Mouse (Mus musculus) stomach, embryonic 15.5 days (tissue): ENCODE measurements around the gene Gar1. TPM values are rescaled to one million over a fixed set of nuclear protein-coding genes. Genes with fewer than 3 reads are reported as not detected.

Experiments used
- ATAC-seq: fragments of 200-750 bp; cut with Nextera tagmentation; 2 replicates; pipeline ENCODE4 v1.8.0; 2017; ENCODE audit warnings: low read depth, moderate number of reproducible peaks, moderate TSS enrichment; ENCODE audit not compliant: insufficient read depth, low FRiP score
- H3K27ac ChIP-seq: fragments of 300-500 bp; sonication (generic); 2 replicates; pipeline ENCODE4 v1.5.1; 2015; ENCODE audit warnings: mild to moderate bottlenecking, inconsistent platforms
- H3K27me3 ChIP-seq: fragments of 300-500 bp; sonication (generic); replicated peaks from 2 replicates; pipeline ENCODE4 v1.6.1; 2015; ENCODE audit warnings: inconsistent platforms
- H3K36me3 ChIP-seq: fragments of 300-500 bp; sonication (generic); 2 replicates; pipeline ENCODE4 v1.6.1; 2015; ENCODE audit warnings: inconsistent platforms
- H3K4me1 ChIP-seq: fragments of 300-500 bp; sonication (generic); 2 replicates; pipeline ENCODE4 v1.6.1; 2015; ENCODE audit warnings: inconsistent platforms
- H3K4me2 ChIP-seq: fragments of 300-500 bp; sonication (generic); 2 replicates; pipeline ENCODE4 v1.6.1; 2015; ENCODE audit warnings: mild to moderate bottlenecking, inconsistent platforms
- H3K4me3 ChIP-seq: fragments of 300-500 bp; sonication (generic); replicated peaks from 2 replicates; pipeline ENCODE4 v1.5.1; 2015; ENCODE audit warnings: inconsistent platforms
- H3K9ac ChIP-seq: fragments of 300-500 bp; sonication (generic); 2 replicates; pipeline ENCODE4 v1.6.1; 2015; ENCODE audit warnings: inconsistent platforms
- H3K9me3 ChIP-seq: fragments of 300-500 bp; sonication (generic); 2 replicates; pipeline ENCODE4 v1.6.1; 2016; ENCODE audit warnings: inconsistent platforms
- WGBS: fragments of 180-500 bp; shearing (Covaris S2); methylation state at CpG from one replicate; pipeline ENCODE4 v1.1.7; 2015; 5-methylcytosine and 5-hydroxymethylcytosine counted together
- polyA plus RNA-seq: library from polyadenylated mRNA; unstranded; fragments of >200 nt; fragmentation: Nextera tagmentation; extraction: Ambion mirVana; gene quantifications from 2 replicates; pipeline ENCODE4 v1.2.1, GENCODE M21; 2015

The Gar1 gene
- polyA plus RNA-seq, 1 experiment from 2014 or later: 84.8 TPM

DNA sequence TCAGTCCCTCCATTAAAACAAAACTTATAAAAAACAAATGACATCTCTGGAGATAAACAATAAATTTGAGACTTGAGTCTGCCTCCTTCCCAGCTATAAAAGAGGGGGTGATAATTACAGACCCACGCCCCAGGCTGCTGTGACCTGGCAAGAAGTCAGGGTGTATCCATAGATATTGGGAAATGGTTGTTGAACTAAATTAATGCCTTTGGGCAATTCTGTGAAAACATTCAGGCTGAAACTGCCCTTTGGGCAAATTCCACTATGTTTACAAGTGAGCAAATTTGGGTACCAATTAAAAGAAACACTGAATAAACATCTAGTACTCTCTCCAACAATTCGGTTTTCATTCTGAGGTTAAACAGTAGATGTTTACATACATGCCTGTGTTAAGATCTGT, 32.2 kb downstream of the Gar1 start:
- no peak overlapping the region for H3K9ac ChIP-seq
- H3K27me3 ChIP-seq: no peaks in the 10 kb centered on the region
- H3K27ac ChIP-seq: no peak overlapping the region
- ATAC-seq: no peak
- no peaks in the 10 kb centered on the region for H3K36me3 ChIP-seq
- H3K4me1 ChIP-seq: no peaks in the 10 kb centered on the region
- 71% methylated on average over 2 of the region's 2 CpGs for WGBS
- H3K9me3 ChIP-seq: no peaks in the 10 kb centered on the region
- no peak overlapping the region for H3K4me3 ChIP-seq
- no peak overlapping the region for H3K4me2 ChIP-seq

DNA sequence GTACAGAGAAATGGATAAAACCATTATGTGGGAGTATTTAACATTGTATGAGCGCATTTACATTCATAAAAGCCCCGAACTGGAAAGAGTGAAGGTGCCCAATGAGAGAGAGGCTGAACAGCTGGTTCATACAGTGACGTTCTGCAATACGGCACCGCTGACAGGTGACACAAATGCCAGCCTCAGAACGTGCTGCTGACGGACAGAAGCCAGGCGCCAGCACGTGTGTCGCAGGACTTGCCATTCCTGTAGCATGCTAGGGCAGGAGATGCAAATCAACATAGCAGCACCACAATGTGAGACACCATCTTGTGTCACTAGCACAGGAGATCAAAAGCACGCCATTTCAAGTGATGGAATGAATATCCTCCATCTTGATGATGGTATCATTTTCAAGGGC, 32.6 kb downstream of the Gar1 start:
- no peak overlapping the region for H3K4me3 ChIP-seq
- no peak overlapping the region for H3K9ac ChIP-seq
- no peak overlapping the region for H3K27ac ChIP-seq
- ATAC-seq: no peak
- H3K9me3 ChIP-seq: no peaks in the 10 kb centered on the region
- H3K4me2 ChIP-seq: no peak overlapping the region
- H3K36me3 ChIP-seq: no peaks in the 10 kb centered on the region
- whole genome bisulfite sequencing: 79% methylated on average over 11 of the region's 11 CpGs
- no peaks in the 10 kb centered on the region for H3K27me3 ChIP-seq
- H3K4me1 ChIP-seq: no peaks in the 10 kb centered on the region

- H3K9me3 ChIP-seq: no peaks in the 10 kb centered on the region
- H3K9ac ChIP-seq: no peak overlapping the region
- H3K4me1 ChIP-seq: no peaks in the 10 kb centered on the region
- no peak overlapping the region for H3K27ac ChIP-seq
- H3K27me3 ChIP-seq: no peaks in the 10 kb centered on the region
- H3K36me3 ChIP-seq: no peaks in the 10 kb centered on the region
- 57% methylated on average over 5 of the region's 5 CpGs for WGBS
- no peak for ATAC-seq
- H3K4me3 ChIP-seq: no peak overlapping the region
- no peak overlapping the region for H3K4me2 ChIP-seq
Observed at GRCm38 (mm10) chr3:129797341-129797740, 33.9 kb downstream of the Gar1 start.

DNA sequence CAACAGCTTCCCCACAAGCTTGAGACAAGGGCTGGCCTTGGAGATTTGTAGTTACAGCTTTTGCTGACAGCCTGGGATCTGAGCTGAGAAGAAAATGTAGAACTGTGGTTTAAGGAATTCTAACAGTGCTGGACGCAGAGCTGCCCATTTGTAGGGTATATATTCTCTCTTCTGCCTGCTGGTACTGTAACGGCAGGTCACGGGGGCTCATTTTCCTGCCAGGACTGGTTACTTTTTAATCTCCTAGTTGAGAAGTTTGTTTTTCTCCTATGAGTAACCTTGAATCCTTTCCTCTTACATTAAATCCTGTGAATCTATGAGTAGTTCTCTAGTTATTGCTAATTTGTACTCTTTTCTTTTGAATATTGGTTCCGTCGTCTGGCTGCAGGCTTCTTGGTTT, 37.4 kb downstream of the Gar1 start:
- H3K27me3 ChIP-seq: no peaks in the 10 kb centered on the region
- H3K9me3 ChIP-seq: no peaks in the 10 kb centered on the region
- H3K4me2 ChIP-seq: no peak overlapping the region
- no peak for ATAC-seq
- no peaks in the 10 kb centered on the region for H3K4me1 ChIP-seq
- no peak overlapping the region for H3K4me3 ChIP-seq
- no peaks in the 10 kb centered on the region for H3K36me3 ChIP-seq
- 89% methylated on average over 5 of the region's 5 CpGs for WGBS
- no peak overlapping the region for H3K27ac ChIP-seq
- H3K9ac ChIP-seq: no peak overlapping the region

DNA sequence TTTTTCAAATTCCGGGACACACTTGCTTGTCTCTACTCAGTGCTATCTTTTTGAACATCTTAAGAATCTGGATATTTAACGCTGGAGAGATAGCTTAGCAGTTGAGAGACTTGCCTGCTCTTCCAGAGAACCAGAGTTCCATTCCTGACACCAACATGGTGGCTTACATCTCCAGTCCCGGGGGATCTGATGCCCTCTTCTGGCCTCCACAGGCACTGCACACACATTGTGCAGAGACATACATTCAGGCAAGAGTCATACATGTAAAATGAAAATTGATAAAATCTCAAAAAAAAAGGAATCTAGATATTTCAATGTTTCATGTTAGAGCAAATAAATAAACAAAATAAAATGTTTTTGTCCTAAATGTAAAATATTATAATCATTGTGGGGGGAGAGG, 48.5 kb downstream of the Gar1 start:
- Histone ChIP-seq H3K36me3 (no peaks in the 10 kb centered on the region), H3K27ac (no peak overlapping the region), H3K4me3 (no peak overlapping the region), H3K27me3 (no peaks in the 10 kb centered on the region), H3K9me3 (no peaks in the 10 kb centered on the region), H3K4me2 (no peak overlapping the region), H3K4me1 (no peaks in the 10 kb centered on the region), H3K9ac (no peak overlapping the region)
- 91% methylated on average over 3 of the region's 3 CpGs for WGBS
- no peak for ATAC-seq

GRCm38 (mm10) chr3:129781435-129781834, 49.8 kb downstream of the Gar1 start:
- H3K27me3 ChIP-seq: no peaks in the 10 kb centered on the region
- no peak overlapping the region for H3K9ac ChIP-seq
- no peaks in the 10 kb centered on the region for H3K36me3 ChIP-seq
- H3K27ac ChIP-seq: no peak overlapping the region
- 45% methylated on average over 10 of the region's 10 CpGs for WGBS
- no peaks in the 10 kb centered on the region for H3K9me3 ChIP-seq
- H3K4me3 ChIP-seq: no peak overlapping the region
- no peak for ATAC-seq
- H3K4me1 ChIP-seq: no peaks in the 10 kb centered on the region
- no peak overlapping the region for H3K4me2 ChIP-seq

Other genes starting within 250 kb of the Gar1 start
- 1.8 and 2.4 TPM in 2 replicates for gene Egf, start 76.1 kb downstream of the Gar1 start, polyA plus RNA-seq
- not detected in 2 replicates for gene Lrit3, start 27.4 kb downstream of the Gar1 start, polyA plus RNA-seq
- gene Rrh, start 8.8 kb downstream of the Gar1 start, polyA plus RNA-seq: 0.15 and 0.17 TPM in 2 replicates
- 72.4 and 76.5 TPM in 2 replicates for gene Cfi, start 4.5 kb upstream of the Gar1 start, polyA plus RNA-seq
- gene Pla2g12a, start 47.2 kb upstream of the Gar1 start, polyA plus RNA-seq: 72.0 and 74.6 TPM in 2 replicates
- gene Casp6, start 70.0 kb upstream of the Gar1 start, polyA plus RNA-seq: 105 and 115 TPM in 2 replicates
- gene Mcub, start 138.8 kb upstream of the Gar1 start, polyA plus RNA-seq: 4.4 and 5.1 TPM in 2 replicates
- gene Sec24b, start 230.2 kb upstream of the Gar1 start, polyA plus RNA-seq: 24.9 and 27.9 TPM in 2 replicates